Mouse (Mus musculus) retina, postnatal 7 days (tissue): ENCODE data around the gene Zzef1.

Experiments used
- DNase-seq: peaks from one replicate; pipeline ENCODE4 v3.0.0-alpha.2; 2012; ENCODE audit warnings: low read depth, low spot score

Gene Zzef1

GRCm38 (mm10) chr11:72892623-72893022, 96.6 kb downstream of the Zzef1 start:
- no peak for DNase-seq

- DNase-seq = no peak
Observed at GRCm38 (mm10) chr11:72908391-72908790, 112.4 kb downstream of the Zzef1 start.

GRCm38 (mm10) chr11:72917299-72917996, 121.4 kb downstream of the Zzef1 start:
- DNase-seq = no peak

- no peak for DNase-seq
Observed at GRCm38 (mm10) chr11:72923116-72923515, 127.1 kb downstream of the Zzef1 start.

GRCm38 (mm10) chr11:72924458-72924857, 128.4 kb downstream of the Zzef1 start:
- no peak for DNase-seq

- no peak for DNase-seq
Observed at GRCm38 (mm10) chr11:72925067-72925466, 129.0 kb downstream of the Zzef1 start.

GRCm38 (mm10) chr11:72926226-72926890, 130.3 kb downstream of the Zzef1 start:
- peak; percentile 37 for DNase-seq

GRCm38 (mm10) chr11:72928516-72928915, 132.5 kb downstream of the Zzef1 start:
- DNase-seq = no peak

GRCm38 (mm10) chr11:72940208-72941143, 144.4 kb downstream of the Zzef1 start:
- DNase-seq = no peak

GRCm38 (mm10) chr11:72944996-72945793, 149.2 kb downstream of the Zzef1 start:
- no peak for DNase-seq

GRCm38 (mm10) chr11:72945875-72946559, 150.0 kb downstream of the Zzef1 start:
- no peak for DNase-seq

- no peak for DNase-seq
Observed at GRCm38 (mm10) chr11:72946560-72947119, 150.6 kb downstream of the Zzef1 start.

- no peak for DNase-seq
Observed at GRCm38 (mm10) chr11:72947840-72948239, 151.8 kb downstream of the Zzef1 start.

GRCm38 (mm10) chr11:72948254-72948653, 152.2 kb downstream of the Zzef1 start:
- DNase-seq = no peak

- no peak for DNase-seq
Observed at GRCm38 (mm10) chr11:72951137-72952000, 155.3 kb downstream of the Zzef1 start.

GRCm38 (mm10) chr11:72952226-72952625, 156.2 kb downstream of the Zzef1 start:
- no peak for DNase-seq

- DNase-seq = no peak
Observed at GRCm38 (mm10) chr11:72952697-72953096, 156.7 kb downstream of the Zzef1 start.

- no peak for DNase-seq
Observed at GRCm38 (mm10) chr11:72953116-72953439, 157.1 kb downstream of the Zzef1 start.

GRCm38 (mm10) chr11:72953440-72954151, 157.6 kb downstream of the Zzef1 start:
- no peak for DNase-seq
